Mouse (Mus musculus) stomach, postnatal 0 days (tissue): Measurements from ENCODE around the gene Sik3.

Experiments used
- CTCF ChIP-seq: IDR thresholded peaks from 2 replicates; pipeline ENCODE4 v1.5.1; 2016; ENCODE audit warnings: antibody characterized with exemption, low read depth, mild to moderate bottlenecking, moderate library complexity
- EP300 ChIP-seq: optimal IDR thresholded peaks from 2 replicates; pipeline ENCODE3; 2016; ENCODE audit warnings: antibody characterized with exemption

GRCm38 (mm10) chr9:46216744-46217470 is 204.3 kb downstream of the Sik3 start:
- no peak for TF ChIP-seq CTCF
- TF ChIP-seq EP300 = no peak
